Mouse (Mus musculus): ENCODE results near the gene March1. TPM values are rescaled to one million over a fixed set of nuclear protein-coding genes. Genes with fewer than 3 reads are reported as not detected.

The March1 gene
- total RNA-seq, 2 experiments from 2014 or later, result 0.06 to 2.1 TPM

DNA sequence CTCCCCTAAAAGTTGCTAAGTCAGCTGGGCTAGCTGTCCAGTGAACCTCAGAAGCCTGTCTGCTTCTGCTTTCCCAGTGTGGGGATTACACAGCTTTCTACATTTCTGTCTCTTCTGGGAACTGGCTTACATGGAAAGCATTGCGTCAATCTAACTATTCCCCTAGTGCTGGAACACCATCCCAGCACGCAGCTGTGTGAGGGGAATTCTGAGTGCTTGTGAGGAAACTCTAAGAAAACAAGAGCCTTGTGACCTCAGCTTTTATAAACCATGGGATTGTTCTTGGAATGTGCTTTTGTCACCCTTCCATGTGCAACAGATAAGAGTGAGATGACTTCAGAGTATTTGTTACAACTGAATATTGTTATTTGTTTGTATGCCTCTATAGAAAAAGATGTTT lies 876.8 kb downstream of the March1 start:
- ATAC-seq (replicated peaks; ENCODE audit: poor library complexity, severe bottlenecking), result no peak

DNA sequence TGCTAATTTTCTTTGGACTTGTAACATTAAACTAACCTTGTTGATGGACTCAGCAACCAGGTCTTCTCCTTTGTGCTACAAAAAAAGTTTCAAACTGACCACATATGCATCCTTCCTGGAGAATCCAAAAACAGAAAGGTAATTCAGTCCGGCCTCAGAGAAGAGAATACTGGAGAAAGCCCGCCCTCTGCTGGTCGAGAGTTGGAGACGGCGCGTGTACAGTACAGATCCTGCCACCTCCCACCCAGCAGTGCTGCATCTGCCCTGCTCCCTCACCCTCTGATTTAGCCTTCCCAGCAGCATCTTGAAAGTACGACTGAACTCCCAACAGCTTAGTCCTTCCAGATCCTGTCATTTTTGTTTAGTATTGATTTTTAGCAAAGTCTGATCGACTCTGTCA lies 878.0 kb downstream of the March1 start:
- peak; percentile 76 for ATAC-seq (replicated peaks; ENCODE audit: poor library complexity, severe bottlenecking)

DNA sequence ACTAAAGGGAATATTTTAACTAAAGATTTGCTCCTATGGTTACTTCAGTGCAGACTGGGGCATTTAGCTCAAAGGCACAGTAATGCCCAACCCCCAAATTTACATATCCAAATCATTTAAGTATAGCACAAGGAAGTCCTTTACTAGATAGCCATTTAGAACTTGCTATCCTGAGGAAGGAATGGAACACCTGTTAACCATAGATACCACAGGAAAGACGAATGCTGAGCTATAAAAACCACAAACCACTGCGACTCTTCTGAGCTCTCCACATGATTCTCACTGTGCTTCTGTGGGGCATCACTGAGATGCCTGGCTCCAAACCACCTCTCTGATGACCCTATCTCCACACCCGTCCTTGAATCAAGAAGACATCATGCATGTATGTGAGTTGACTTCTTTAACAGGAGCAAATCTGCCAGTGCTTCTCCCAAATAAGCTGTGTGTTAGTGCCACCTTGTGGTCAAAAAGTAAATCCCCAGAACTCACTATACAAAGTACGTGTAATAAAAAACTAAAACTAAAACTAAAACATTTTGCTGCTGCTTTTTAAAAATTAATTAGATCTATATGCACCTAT lies 879.4 kb downstream of the March1 start:
- peak; percentile 67 for ATAC-seq (replicated peaks; ENCODE audit: poor library complexity, severe bottlenecking)

DNA sequence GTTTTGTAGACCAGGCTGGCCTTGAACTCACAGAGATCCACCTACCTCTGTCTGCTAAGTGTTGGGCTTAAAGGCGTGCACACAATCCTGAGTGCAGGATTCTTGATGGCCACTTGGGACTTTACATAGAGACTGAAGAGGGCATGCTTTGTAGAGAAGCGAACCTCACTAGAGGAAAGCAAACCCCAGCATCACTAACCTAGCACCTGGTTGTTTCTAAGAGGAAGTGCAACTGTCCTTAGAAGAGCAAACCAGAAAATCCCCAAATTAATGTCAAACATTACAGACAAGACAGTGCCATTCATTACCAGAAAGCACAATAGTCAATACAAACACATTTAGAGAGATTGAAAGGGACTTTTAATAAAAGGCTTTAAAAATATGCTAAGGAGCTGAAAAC lies 885.7 kb downstream of the March1 start:
- no peak for ATAC-seq (replicated peaks; ENCODE audit: poor library complexity, severe bottlenecking)

GRCm38 (mm10) chr8:66511537-66511936 lies 893.8 kb downstream of the March1 start, which contains the start of gene Tktl2:
TSS of gene Tktl2 (plus strand) at chr8:66511756.
- no peak for ATAC-seq (replicated peaks; ENCODE audit: poor library complexity, severe bottlenecking)

DNA sequence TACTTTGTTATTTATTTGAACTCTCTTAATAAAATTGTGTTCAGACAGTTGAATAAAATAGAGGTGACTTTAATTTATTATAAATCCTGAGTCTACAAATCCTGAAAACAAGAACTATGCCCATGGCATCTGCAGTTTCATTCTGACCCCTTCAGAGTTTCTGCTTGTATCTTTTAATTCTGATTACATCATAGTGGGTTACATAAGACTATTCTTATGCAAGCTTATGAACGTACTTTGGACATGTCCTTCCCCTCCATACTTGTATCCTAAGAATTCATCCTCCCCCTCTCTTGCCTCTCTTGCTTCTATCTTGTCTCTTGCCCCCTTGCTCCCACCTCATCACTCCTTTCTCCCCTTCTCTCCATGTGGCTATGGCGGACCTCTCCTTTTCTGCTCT lies 901.4 kb downstream of the March1 start:
- peak; percentile 86 for ATAC-seq (replicated peaks; ENCODE audit: poor library complexity, severe bottlenecking)

- ATAC-seq (replicated peaks; ENCODE audit: poor library complexity, severe bottlenecking), result peak; percentile 58
Measured at GRCm38 (mm10) chr8:66520576-66520975, 902.9 kb downstream of the March1 start.
